In the genomic region with DNA sequence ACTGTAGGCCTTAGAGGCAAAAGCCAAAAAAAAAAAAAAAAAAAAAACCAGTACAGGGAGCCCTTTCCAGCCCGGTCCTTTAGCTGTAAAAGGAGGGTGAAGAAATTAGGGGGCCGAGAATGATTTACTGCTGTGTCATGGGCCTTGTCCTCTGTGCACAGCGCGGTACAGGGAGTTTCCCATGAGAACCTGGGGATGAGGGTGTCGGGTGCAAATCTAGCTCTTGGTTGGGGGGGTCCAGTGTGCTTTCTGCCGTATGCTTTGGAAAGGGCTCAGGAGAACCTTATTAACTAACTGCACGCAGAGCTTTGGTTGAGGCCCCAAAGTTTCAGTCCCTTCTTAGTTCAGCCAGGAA, we compare ENCODE assay signal across 9 mouse cellular contexts. TPM values are rescaled to one million over a fixed set of nuclear protein-coding genes. Genes with fewer than 3 reads are reported as not detected.
DNase-seq lines count a peak whose midpoint lies in the region; ATAC-seq and TF ChIP-seq lines count a peak whose summit lies in the region.
"Had no signal": no experiment of that assay in that cellular context is flagged by ENCODE, and none has a peak within 500 bp of the region (broad histone marks: within the 10 kb centered on the region; RNA-seq: fewer than 3 reads in every experiment).

No protein-coding gene starts in this region.

- H3K27me3 ChIP-seq in intestine, embryonic 14.5 days (replicated peaks; ENCODE audit: control insufficient read depth, insufficient read depth, low read length) = no peaks in the 10 kb centered on the region
- no peaks in the 10 kb centered on the region for H3K27me3 ChIP-seq in intestine, postnatal 0 days (replicated peaks; ENCODE audit: control insufficient read depth, insufficient read depth, low read length)
- no peaks in the 10 kb centered on the region for H3K27me3 ChIP-seq in liver, embryonic 12.5 days (replicated peaks)
- no peaks in the 10 kb centered on the region for H3K27me3 ChIP-seq in forebrain, embryonic 14.5 days (replicated peaks; ENCODE audit: control insufficient read depth, insufficient read depth, low read length)

- H3K4me2 ChIP-seq in intestine, embryonic 14.5 days (ENCODE audit: low read length) = no peak overlapping the region
- no peak overlapping the region for H3K4me2 ChIP-seq in intestine, postnatal 0 days (replicated peaks; ENCODE audit: low read depth)
- peak overlapping the region; percentile 63 for H3K4me2 ChIP-seq in liver, embryonic 12.5 days
- no peak overlapping the region for H3K4me2 ChIP-seq in forebrain, embryonic 14.5 days (ENCODE audit: low read length)

- H3K4me3 ChIP-seq in intestine, embryonic 14.5 days (ENCODE audit: low read depth, low read length) = no peak overlapping the region
- H3K4me3 ChIP-seq in intestine, postnatal 0 days (ENCODE audit: low read depth, low read length) = no peak overlapping the region
- no peak overlapping the region; the same call in 1 of the 2 replicates for H3K4me3 ChIP-seq in liver, embryonic 12.5 days
- H3K4me3 ChIP-seq in forebrain, embryonic 14.5 days (ENCODE audit: low read depth, low read length) = no peak overlapping the region

- H3K9ac ChIP-seq in intestine, embryonic 14.5 days (ENCODE audit: low read length) = no peak overlapping the region
- no peak overlapping the region for H3K9ac ChIP-seq in intestine, postnatal 0 days (ENCODE audit: low read depth, low read length)
- H3K9ac ChIP-seq in liver, embryonic 12.5 days = peak overlapping the region; percentile 19; the same call in 1 of the 2 replicates
- H3K9ac ChIP-seq in forebrain, embryonic 14.5 days (ENCODE audit: low read length) = no peak overlapping the region

- H3K36me3 ChIP-seq in intestine, embryonic 14.5 days (ENCODE audit: control insufficient read depth, insufficient read depth, low read length) = no peaks in the 10 kb centered on the region
- no peaks in the 10 kb centered on the region for H3K36me3 ChIP-seq in intestine, postnatal 0 days (ENCODE audit: control insufficient read depth, insufficient read depth)
- H3K36me3 ChIP-seq in liver, embryonic 12.5 days = no peaks in the 10 kb centered on the region
- no peaks in the 10 kb centered on the region for H3K36me3 ChIP-seq in forebrain, embryonic 14.5 days (ENCODE audit: control insufficient read depth, insufficient read depth, low read length)

- TF ChIP-seq CTCF in intestine, postnatal 0 days (IDR thresholded peaks at IDR 0.05; ENCODE audit: low read depth) = no peak

- WGBS in intestine, embryonic 14.5 days = 40% methylated on average over 7 of the region's 7 CpGs
- WGBS in intestine, postnatal 0 days = 59% methylated on average over 7 of the region's 7 CpGs
- WGBS in liver, embryonic 12.5 days (ENCODE audit: insufficient replicate concordance) = 39% methylated on average over 7 of the region's 7 CpGs
- 79% methylated on average over 7 of the region's 7 CpGs for WGBS in forebrain, embryonic 14.5 days

- peaks cover 24% of the 10 kb centered on the region for H3K4me1 ChIP-seq in intestine, embryonic 14.5 days (replicated peaks; ENCODE audit: control insufficient read depth, insufficient read depth, low read length)
- H3K4me1 ChIP-seq in intestine, postnatal 0 days (replicated peaks; ENCODE audit: control insufficient read depth, insufficient read depth, low read length) = no peaks in the 10 kb centered on the region
- H3K4me1 ChIP-seq in liver, embryonic 12.5 days = peaks cover 45% of the 10 kb centered on the region
- no peaks in the 10 kb centered on the region; the same call in 1 of the 2 replicates for H3K4me1 ChIP-seq in forebrain, embryonic 14.5 days (ENCODE audit: control insufficient read depth, insufficient read depth, low read length)

- 0 out of 2 replicates have a peak overlapping the region, but pooled peaks have one; percentile 0 for H3K27ac ChIP-seq in intestine, embryonic 14.5 days (ENCODE audit: low read depth)
- no peak overlapping the region for H3K27ac ChIP-seq in intestine, postnatal 0 days (ENCODE audit: low read depth, low read length)
- peak overlapping the region; percentile 92 for H3K27ac ChIP-seq in liver, embryonic 12.5 days
- H3K27ac ChIP-seq in forebrain, embryonic 14.5 days (ENCODE audit: low read depth, low read length) = no peak overlapping the region

- no peak for ATAC-seq in intestine, embryonic 14.5 days (replicated peaks; ENCODE audit: low FRiP score, low TSS enrichment, low read depth)
- ATAC-seq in intestine, postnatal 0 days = no peak
- ATAC-seq in liver, embryonic 12.5 days = peak; percentile 91
- ATAC-seq in forebrain, embryonic 14.5 days = no peak
- ATAC-seq in CD4-positive, CD25-positive, alpha-beta regulatory T cell, adult 4 months = no peak

- DNase-seq in intestine, embryonic 14.5 days (ENCODE audit: low spot score) = no peak
- DNase-seq in spleen, postnatal 10 days (ENCODE audit: low spot score in 2 of 2) = peak; percentile 23 to 39
- DNase-seq in spleen, postnatal 4 days (ENCODE audit: low spot score in 2 of 2) = no peak
- no peak for DNase-seq in forebrain, embryonic 14.5 days (ENCODE audit: low spot score)
- DNase-seq: gastrocnemius, postnatal 14 days; right cerebral cortex, postnatal 25 days had no signal

- H3K9me3 ChIP-seq in intestine, embryonic 14.5 days (ENCODE audit: control insufficient read depth, low read length) = no peaks in the 10 kb centered on the region
- H3K9me3 ChIP-seq in intestine, postnatal 0 days (ENCODE audit: control insufficient read depth) = no peaks in the 10 kb centered on the region
- H3K9me3 ChIP-seq in liver, embryonic 12.5 days (replicated peaks) = no peaks in the 10 kb centered on the region
- no peaks in the 10 kb centered on the region for H3K9me3 ChIP-seq in forebrain, embryonic 14.5 days (replicated peaks; ENCODE audit: control insufficient read depth, low read length)

RNA-seq across cellular contexts. Expression of a gene that starts 29.0 kb away (rescaled TPM):
- 7.9 and 9.1 TPM in 2 replicates for polyA plus RNA-seq in intestine, embryonic 14.5 days (2014; fragmentation: Nextera tagmentation; extraction: Ambion mirVana)
- polyA plus RNA-seq in intestine, postnatal 0 days (2015; fragmentation: Nextera tagmentation; extraction: Ambion mirVana) = 1.5 and 1.9 TPM in 2 replicates
- 0.70 and 0.86 TPM in 2 replicates for polyA plus RNA-seq in liver, embryonic 12.5 days (2016; fragmentation: Nextera tagmentation; extraction: Ambion mirVana)
- 1.1 and 1.7 TPM in 2 replicates for polyA plus RNA-seq in forebrain, embryonic 14.5 days (2014; fragmentation: Nextera tagmentation; extraction: Ambion mirVana)
- polyA plus RNA-seq in CD4-positive, CD25-positive, alpha-beta regulatory T cell, adult 4 months (2017; shearing (Covaris generic)) = under 1 TPM; 0.11 to 0.38 TPM

Comparison
In these comparisons a context has a peak if more than half of its experiments do, and no peak if none do; other contexts are left out.
1. DNase-seq: peak in spleen, postnatal 10 days (2 of 2); none in intestine, embryonic 14.5 days (single experiment), spleen, postnatal 4 days (0 of 2) and forebrain, embryonic 14.5 days (single experiment).
2. H3K27ac ChIP-seq: peak in intestine, embryonic 14.5 days (single experiment) and liver, embryonic 12.5 days (single experiment); none in intestine, postnatal 0 days (single experiment) and forebrain, embryonic 14.5 days (single experiment).